Mouse (Mus musculus): ENCODE data around the gene Fchsd2. TPM values are rescaled to one million over a fixed set of nuclear protein-coding genes. Genes with fewer than 3 reads are reported as not detected.

Fchsd2 gene
- polyA plus RNA-seq, 1 experiment from 2014 or later: 20.1 TPM

- no peak overlapping the region for H3K9ac ChIP-seq (ENCODE audit: low read depth, low read length)
These were observed 130.8 kb downstream of the Fchsd2 start for GRCm38 (mm10) chr7:101223501-101223900.

GRCm38 (mm10) chr7:101229336-101229735, 136.7 kb downstream of the Fchsd2 start:
- Histone ChIP-seq H3K9me3 (ENCODE audit: control insufficient read depth) (no peaks in the 10 kb centered on the region), H3K27me3 (replicated peaks; ENCODE audit: control insufficient read depth, insufficient read depth, low read length) (no peaks in the 10 kb centered on the region), H3K36me3 (ENCODE audit: control insufficient read depth, insufficient read depth) (peaks cover 4% of the 10 kb centered on the region; the same call in 1 of the 2 replicates), H3K9ac (ENCODE audit: low read depth, low read length) (no peak overlapping the region), H3K4me1 (replicated peaks; ENCODE audit: control insufficient read depth, insufficient read depth, low read length) (no peaks in the 10 kb centered on the region), H3K27ac (ENCODE audit: low read depth, low read length) (no peak overlapping the region), H3K4me2 (replicated peaks; ENCODE audit: low read depth) (no peak overlapping the region), H3K4me3 (ENCODE audit: low read depth, low read length) (no peak overlapping the region)
- no peak for ATAC-seq
- no peak for TF ChIP-seq CTCF (IDR thresholded peaks at IDR 0.05; ENCODE audit: low read depth)
- 39% methylated on average over 1 of the region's 1 CpGs for WGBS

More at GRCm38 (mm10) chr7:101223501-101223900, 130.8 kb downstream of the Fchsd2 start:
- no peaks in the 10 kb centered on the region for H3K27me3 ChIP-seq (replicated peaks; ENCODE audit: control insufficient read depth, insufficient read depth, low read length)
- TF ChIP-seq CTCF (IDR thresholded peaks at IDR 0.05; ENCODE audit: low read depth): no peak
- 95% methylated on average over 2 of the region's 2 CpGs for WGBS
- no peak overlapping the region for H3K27ac ChIP-seq (ENCODE audit: low read depth, low read length)
- H3K4me3 ChIP-seq (ENCODE audit: low read depth, low read length): no peak overlapping the region
- no peak overlapping the region for H3K4me2 ChIP-seq (replicated peaks; ENCODE audit: low read depth)
- no peaks in the 10 kb centered on the region for H3K36me3 ChIP-seq (ENCODE audit: control insufficient read depth, insufficient read depth)
- H3K9me3 ChIP-seq (ENCODE audit: control insufficient read depth): no peaks in the 10 kb centered on the region
- no peaks in the 10 kb centered on the region for H3K4me1 ChIP-seq (replicated peaks; ENCODE audit: control insufficient read depth, insufficient read depth, low read length)
- ATAC-seq: no peak

- Histone ChIP-seq H3K27me3 (replicated peaks; ENCODE audit: control insufficient read depth, insufficient read depth, low read length) (no peaks in the 10 kb centered on the region), H3K9ac (ENCODE audit: low read depth, low read length) (no peak overlapping the region), H3K4me1 (replicated peaks; ENCODE audit: control insufficient read depth, insufficient read depth, low read length) (no peaks in the 10 kb centered on the region), H3K4me2 (replicated peaks; ENCODE audit: low read depth) (no peak overlapping the region), H3K27ac (ENCODE audit: low read depth, low read length) (no peak overlapping the region), H3K4me3 (ENCODE audit: low read depth, low read length) (no peak overlapping the region), H3K9me3 (ENCODE audit: control insufficient read depth) (no peaks in the 10 kb centered on the region), H3K36me3 (ENCODE audit: control insufficient read depth, insufficient read depth) (peaks cover 8% of the 10 kb centered on the region; the same call in 1 of the 2 replicates)
- 43% methylated on average over 2 of the region's 2 CpGs for WGBS
- ATAC-seq: no peak
- peak; percentile 66 for TF ChIP-seq CTCF (IDR thresholded peaks at IDR 0.05; ENCODE audit: low read depth)
These were observed 138.8 kb downstream of the Fchsd2 start for GRCm38 (mm10) chr7:101231458-101231857.

- Histone ChIP-seq H3K4me3 (ENCODE audit: low read depth, low read length) (no peak overlapping the region), H3K9me3 (ENCODE audit: control insufficient read depth) (no peaks in the 10 kb centered on the region), H3K36me3 (ENCODE audit: control insufficient read depth, insufficient read depth) (peaks cover 8% of the 10 kb centered on the region; the same call in 1 of the 2 replicates), H3K27me3 (replicated peaks; ENCODE audit: control insufficient read depth, insufficient read depth, low read length) (no peaks in the 10 kb centered on the region), H3K9ac (ENCODE audit: low read depth, low read length) (no peak overlapping the region), H3K4me2 (replicated peaks; ENCODE audit: low read depth) (no peak overlapping the region), H3K4me1 (replicated peaks; ENCODE audit: control insufficient read depth, insufficient read depth, low read length) (no peaks in the 10 kb centered on the region), H3K27ac (ENCODE audit: low read depth, low read length) (no peak overlapping the region)
- 87% methylated on average over 3 of the region's 3 CpGs for WGBS
- ATAC-seq: no peak
- TF ChIP-seq CTCF (IDR thresholded peaks at IDR 0.05; ENCODE audit: low read depth): no peak
These were observed 140.1 kb downstream of the Fchsd2 start for GRCm38 (mm10) chr7:101232716-101233115.

- Histone ChIP-seq H3K9me3 (ENCODE audit: control insufficient read depth) (no peaks in the 10 kb centered on the region), H3K27ac (ENCODE audit: low read depth, low read length) (no peak overlapping the region), H3K4me2 (replicated peaks; ENCODE audit: low read depth) (no peak overlapping the region), H3K36me3 (ENCODE audit: control insufficient read depth, insufficient read depth) (peaks cover 12% of the 10 kb centered on the region), H3K27me3 (replicated peaks; ENCODE audit: control insufficient read depth, insufficient read depth, low read length) (no peaks in the 10 kb centered on the region), H3K4me3 (ENCODE audit: low read depth, low read length) (no peak overlapping the region), H3K9ac (ENCODE audit: low read depth, low read length) (no peak overlapping the region), H3K4me1 (replicated peaks; ENCODE audit: control insufficient read depth, insufficient read depth, low read length) (no peaks in the 10 kb centered on the region)
- 77% methylated on average over 8 of the region's 8 CpGs for WGBS
- no peak for TF ChIP-seq CTCF (IDR thresholded peaks at IDR 0.05; ENCODE audit: low read depth)
- ATAC-seq: no peak
These were observed 144.2 kb downstream of the Fchsd2 start for GRCm38 (mm10) chr7:101236712-101237473.

- H3K27ac ChIP-seq (ENCODE audit: low read depth, low read length): no peak overlapping the region
- H3K36me3 ChIP-seq (ENCODE audit: control insufficient read depth, insufficient read depth): peaks cover 14% of the 10 kb centered on the region
- 0 out of 2 replicates have a peak, but pooled peaks cover 3% of the 10 kb centered on the region for H3K4me1 ChIP-seq (replicated peaks; ENCODE audit: control insufficient read depth, insufficient read depth, low read length)
- no peak overlapping the region for H3K9ac ChIP-seq (ENCODE audit: low read depth, low read length)
- WGBS: 55% methylated on average over 4 of the region's 4 CpGs
- ATAC-seq: peak; percentile 70
- no peak for TF ChIP-seq CTCF (IDR thresholded peaks at IDR 0.05; ENCODE audit: low read depth)
- no peak overlapping the region for H3K4me3 ChIP-seq (ENCODE audit: low read depth, low read length)
- H3K4me2 ChIP-seq (replicated peaks; ENCODE audit: low read depth): no peak overlapping the region
- no peaks in the 10 kb centered on the region for H3K27me3 ChIP-seq (replicated peaks; ENCODE audit: control insufficient read depth, insufficient read depth, low read length)
- no peaks in the 10 kb centered on the region for H3K9me3 ChIP-seq (ENCODE audit: control insufficient read depth)
These were observed 156.1 kb downstream of the Fchsd2 start for GRCm38 (mm10) chr7:101248760-101249159.

All from intestine, postnatal 0 days (tissue).